Mouse (Mus musculus): ENCODE data around the gene Ddc. TPM values are rescaled to one million over a fixed set of nuclear protein-coding genes. Genes with fewer than 3 reads are reported as not detected.

Ddc gene
- total RNA-seq, 2 experiments from 2014 or later = 2.1 to 2.4 TPM

DNA sequence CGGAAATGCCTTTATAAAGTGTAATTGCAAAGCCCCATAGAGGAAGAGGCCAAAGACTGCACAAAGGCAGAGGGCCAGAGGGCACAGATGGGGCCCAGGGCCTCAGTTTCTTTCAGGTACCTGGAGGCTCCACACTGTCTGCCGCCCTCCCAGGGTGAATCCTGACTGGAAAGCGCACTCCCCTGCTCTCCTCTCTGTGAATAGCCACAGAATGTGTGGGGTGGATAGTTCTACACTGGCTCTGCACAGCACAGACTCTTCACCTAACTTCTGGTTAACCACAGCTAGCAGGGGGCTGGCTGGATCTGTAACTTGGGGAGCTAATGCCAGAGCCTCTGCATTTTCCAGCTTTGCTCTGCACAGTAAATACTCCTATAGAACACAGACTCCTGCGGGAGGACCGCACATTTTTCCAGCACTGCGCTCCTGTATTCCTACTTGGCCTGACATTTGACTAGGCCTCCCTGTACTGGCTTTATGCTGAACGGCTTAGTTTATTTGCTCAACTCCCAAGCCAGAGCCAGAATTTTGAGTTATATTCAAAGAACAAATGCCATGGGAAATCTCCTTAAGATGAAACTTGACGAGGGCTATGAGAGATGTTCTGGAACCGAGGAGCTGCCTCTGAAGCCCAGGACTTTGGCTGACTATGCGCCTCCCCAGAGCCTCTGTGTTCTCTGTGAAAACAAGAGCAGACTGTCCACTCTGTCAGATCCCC is 18.8 kb downstream of the Ddc start:
- intact Hi-C loops (cut with DNase I) = loop anchor here (5.0 kb wide), 1 partner anchor 57 kb away; no protein-coding TSS in a partner anchor
- DNase-seq = peak; percentile 24 to 46

DNA sequence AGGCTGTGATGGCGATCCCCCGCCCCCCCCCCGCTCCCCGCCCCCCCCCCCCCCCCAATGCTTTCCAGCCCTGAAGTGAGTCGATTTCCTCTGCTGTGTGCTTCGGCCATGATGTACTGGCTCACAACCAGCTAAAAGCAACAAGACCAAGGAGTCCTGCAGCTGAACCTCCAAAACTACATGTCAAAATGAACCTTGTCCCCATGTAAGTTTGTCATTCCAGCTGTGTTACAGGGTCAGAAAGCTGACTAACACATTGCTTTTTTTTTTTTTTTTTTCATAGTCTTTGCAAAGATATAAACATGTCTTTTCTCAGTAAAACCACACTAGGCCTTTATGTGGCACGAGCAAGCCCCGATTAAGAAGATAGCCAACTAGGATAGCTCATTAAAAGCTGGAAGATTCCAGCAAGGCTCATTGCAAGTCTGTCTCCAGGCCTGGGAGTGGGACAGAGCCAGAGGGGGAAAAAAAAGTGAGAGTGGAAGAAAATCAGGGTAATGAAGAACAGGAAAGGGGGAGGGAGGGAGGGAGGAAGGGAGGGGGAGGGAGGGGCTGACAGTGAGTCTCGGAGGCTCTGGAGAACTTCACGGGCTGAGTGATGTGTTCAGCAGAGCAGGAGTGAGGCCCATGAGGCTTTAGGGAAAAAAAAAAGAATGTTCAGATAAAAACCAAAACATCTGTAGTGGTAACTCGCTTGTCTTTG is 19.5 kb downstream of the Ddc start:
- DNase-seq = peak in 1 of 2 experiments; percentile 32
- intact Hi-C loops (cut with DNase I) = loop anchor here (5.0 kb wide), 1 partner anchor 56 kb away; no protein-coding TSS in a partner anchor

DNA sequence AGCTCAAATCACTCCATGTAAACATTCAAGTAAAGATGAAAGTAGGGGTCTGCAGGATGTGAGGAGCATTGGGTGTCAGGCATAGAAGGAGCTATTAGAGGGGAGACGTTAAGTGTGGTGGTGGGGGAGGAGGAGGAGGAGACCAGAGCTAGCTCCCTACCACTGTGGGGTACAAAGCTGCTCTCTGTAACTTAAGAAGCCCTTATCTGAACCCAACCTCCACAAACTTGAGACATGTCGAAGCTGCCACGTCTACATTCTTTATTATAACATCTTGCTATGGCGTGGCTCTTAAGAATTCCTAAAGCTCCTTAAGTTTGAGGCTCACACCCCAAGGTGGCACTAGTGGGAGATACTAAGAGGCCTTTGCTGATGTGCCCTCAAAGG is 20.1 kb downstream of the Ddc start:
- intact Hi-C loops (cut with DNase I) = loop anchor here (5.0 kb wide), 1 partner anchor 56 kb away; no protein-coding TSS in a partner anchor
- DNase-seq = no peak

DNA sequence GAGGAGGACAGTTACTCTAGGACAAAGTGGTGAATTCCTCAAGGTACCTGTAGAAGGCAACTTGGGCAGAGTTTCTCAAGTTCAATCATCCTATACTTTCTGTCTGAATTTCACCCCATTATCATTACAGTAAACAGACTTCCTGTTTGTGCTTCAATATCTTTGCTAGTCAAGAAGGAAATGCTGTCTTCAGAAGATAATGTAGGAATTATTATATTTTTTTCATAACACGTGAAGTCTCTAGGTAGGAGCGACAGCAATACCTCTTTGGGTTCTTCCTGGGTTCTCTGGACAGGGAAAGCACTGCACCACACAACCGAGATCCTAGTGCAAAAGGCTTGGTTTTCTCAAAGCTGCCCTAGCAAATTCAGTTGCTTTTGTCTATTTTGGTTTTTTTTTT is 21.6 kb downstream of the Ddc start:
- DNase-seq = no peak
- intact Hi-C loops (cut with DNase I) = loop anchor here (5.0 kb wide), 1 partner anchor 54 kb away; no protein-coding TSS in a partner anchor

DNA sequence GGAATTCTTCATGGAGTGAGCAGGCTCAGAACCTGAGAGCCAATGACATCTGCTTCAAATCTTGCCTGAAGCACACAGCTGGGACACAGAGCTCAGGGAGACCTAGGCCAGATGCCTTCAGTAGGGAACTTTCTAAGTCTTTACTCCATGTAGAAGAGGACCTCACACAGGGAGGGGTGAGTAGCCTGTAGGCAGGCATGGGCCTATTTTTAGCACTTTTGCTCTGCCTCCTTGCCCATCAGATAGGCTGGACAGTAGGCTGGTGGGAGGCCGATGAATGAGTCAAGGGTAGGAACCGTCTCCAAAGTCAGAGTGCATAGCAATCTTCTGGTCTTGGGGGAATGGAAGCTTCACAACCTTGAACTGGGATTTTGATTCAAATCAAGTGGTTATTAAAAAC is 22.7 kb downstream of the Ddc start:
- intact Hi-C loops (cut with DNase I) = loop anchor here (5.0 kb wide), 1 partner anchor 53 kb away; no protein-coding TSS in a partner anchor
- peak in 1 of 2 experiments; percentile 38 for DNase-seq

DNA sequence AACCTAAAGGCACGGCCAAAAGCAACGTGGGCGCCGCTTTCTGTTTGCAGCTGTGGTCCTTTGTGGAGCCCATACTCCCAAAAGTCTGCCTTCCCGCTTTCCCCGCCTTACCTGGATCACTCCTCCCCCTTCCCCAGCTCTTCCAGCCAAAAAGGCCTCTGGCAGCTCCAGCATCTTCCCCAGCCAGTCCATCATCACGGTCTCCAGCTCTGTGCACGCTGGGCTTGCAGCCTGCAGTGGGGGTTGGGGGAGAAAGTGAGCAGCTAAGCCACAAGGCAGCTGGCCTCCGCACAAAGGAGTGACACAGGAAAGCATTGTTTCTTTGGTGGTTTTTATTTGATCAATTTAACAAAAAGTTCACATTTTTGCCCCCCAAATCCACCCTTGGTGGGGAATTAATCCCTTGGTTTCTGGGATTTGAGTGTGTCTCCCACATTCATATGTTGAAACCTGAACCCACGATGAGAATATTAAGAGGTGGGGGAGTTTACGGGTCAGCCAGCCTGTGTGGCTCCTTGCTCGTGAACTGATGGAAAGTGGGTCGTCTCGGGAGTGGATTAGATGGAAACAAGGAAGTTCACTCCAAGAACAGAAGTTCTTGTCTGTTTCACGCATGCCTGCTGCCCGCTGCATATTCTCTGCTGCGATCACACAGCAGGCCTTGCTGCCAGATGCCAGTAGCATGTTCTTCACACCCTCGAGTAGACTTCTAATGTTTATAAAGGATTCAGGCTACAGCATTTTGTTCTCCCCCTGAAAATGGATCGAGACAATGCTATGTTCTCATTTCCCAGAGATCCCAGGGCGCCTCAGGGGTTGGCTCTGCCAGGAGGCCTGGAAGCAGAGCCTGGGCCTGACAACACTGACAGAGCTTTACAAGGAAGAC is 24.7 kb downstream of the Ddc start:
- DNase-seq = peak; percentile 55 to 63
- intact Hi-C loops (cut with DNase I) = no loop called here

DNA sequence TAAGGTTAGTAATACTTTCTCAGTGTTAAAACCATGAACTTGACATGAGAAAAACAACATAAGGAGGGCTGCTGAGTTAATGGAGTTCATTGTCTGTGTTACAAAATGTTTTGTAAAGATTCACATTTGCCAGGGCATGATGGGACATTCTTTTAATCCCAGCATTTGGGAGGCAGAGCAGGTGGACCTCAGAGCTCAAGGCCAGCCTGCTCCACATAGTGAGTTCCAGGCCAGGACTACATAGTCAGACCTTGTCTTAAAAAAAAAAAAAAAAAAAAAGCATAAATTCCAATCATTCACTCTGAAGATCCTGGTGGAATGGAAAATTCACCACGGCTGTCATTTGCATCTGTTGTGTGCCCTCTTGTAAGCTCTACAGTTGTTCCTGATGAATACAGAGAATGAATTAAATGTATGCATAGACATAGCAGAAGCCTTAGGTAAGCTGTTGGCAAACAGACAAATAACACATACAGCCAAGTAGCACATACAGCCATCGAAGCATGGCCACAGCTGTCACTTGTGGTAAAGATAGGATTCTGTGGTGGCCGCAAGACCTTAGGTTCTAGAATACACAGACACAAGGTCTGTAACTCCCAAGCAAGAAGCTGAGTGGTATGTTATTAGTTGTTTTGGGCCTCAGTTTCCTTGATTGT is 25.7 kb downstream of the Ddc start:
- intact Hi-C loops (cut with DNase I) = no loop called here
- no peak for DNase-seq

DNA sequence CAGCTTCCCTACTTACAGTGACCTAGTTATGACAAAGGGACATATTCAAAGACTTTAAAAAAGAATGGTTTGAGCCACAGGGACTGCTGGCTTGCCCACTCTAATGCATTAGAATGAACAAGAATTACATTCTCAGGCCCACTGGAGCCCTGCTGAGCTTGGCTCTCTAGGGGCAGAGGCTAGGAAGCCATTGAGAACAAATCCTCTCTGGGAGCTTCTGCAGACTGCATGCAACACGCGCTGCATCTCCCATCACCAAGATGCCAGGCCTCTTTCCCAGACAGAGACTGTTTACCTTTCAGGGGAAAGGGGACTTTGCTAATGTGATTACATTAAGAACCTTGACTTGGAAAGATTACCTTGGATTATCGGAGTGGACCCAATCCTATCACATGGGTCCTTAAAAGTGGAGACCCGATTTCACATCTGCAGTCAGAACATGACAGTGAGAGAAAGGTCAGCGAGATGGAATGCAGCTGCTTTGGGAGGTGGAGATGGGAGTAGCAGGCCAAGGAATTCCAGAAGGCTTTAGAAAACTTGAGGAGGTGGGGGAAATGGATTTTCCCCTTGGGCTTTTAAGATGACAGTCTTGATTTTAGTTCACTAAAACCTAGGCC is 26.6 kb downstream of the Ddc start:
- intact Hi-C loops (cut with DNase I) = no loop called here
- no peak for DNase-seq

DNA sequence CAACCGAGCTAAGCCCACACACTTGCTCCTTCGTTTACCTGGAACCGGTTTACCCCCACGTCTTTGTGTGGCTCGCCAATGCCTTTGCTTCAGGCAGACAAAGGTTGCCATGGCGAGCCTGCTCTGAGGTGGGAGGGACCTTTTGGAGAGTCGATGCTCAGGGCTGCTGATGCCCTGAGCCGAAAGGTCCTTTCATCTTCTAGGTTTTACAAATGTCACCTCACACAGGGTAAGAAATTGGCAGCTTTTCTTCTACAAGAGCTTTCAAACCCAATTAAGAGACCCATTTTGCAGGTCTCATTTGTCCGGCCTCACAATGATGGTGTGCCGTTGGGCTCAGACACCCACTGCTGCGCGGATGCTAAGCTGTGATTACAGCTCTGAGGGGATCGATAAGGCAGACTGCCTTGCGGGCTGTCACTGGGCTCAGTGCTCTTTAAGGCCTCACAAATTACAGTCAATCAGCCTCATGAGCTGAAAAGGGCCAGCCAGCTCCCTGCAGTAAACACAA is 29.9 kb downstream of the Ddc start:
- intact Hi-C loops (cut with DNase I) = no loop called here
- DNase-seq = no peak

DNA sequence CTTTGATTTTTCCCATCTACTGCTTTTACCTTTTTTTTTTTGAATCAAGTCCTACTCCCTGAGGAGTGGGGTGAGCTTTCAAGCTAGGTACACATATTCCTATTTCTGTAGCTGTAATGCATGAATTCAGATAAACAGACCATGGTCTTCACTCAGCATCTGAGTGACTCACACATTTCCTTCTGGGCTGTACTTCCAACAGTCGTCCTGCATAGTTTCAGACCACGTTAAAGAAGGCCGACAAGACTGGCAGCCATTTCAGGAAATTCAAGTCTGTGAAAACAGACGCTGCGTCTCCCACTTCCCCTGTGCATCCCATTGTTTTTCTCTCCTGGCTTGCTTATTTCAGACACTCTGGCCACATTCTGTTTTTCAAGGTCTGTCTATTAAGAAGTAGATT is 31.2 kb downstream of the Ddc start:
- intact Hi-C loops (cut with DNase I) = no loop called here
- no peak for DNase-seq

DNA sequence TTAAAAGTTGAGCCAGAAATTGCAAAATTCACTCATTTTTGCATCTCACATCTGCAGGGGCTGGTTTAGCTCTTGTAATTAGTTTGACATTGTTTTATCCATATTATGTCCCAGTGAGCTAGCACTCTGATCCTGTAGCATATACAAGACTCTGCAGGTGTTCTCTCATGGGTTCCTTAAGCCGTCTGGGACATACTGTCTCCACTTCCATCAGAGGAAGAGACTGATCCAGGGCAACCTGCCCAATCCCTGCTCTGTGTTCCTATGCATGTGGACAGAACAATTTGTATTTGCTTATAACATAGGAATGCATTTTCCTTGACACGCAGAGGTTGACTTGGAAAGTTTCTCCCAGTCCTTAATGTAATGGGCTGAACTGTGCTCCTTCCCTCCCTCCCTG is 32.8 kb downstream of the Ddc start:
- intact Hi-C loops (cut with DNase I) = no loop called here
- no peak for DNase-seq

DNA sequence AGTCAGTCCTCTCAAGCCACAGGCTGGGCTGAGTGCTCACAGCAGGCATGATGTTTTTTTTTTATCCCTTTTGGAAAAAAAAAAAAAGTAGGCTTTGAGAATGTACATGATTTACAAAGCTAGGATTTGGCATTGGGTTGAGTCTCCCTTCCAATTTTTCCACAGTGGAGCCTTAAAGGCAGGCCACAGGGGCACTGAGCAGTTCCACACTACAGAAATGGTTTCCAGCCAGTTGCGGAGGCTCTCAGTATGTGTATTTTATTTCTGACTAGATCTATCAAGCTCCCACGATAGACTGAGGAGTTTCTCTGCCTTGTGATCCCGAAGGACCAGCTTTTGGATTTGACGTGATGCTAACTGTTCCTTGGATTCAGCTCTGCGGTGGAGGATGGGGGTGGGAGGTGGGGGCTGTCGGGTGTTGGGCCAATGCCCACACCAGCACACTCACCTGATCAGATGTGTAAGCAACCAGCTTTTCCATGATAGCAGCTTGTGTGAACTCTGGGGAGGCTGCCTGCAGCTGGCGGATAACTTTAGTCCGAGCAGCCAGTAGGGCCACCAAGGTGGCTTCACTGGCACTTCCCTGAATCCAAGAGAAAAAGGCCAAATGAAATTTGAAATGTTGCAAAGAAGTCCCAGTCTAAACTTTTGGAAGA is 33.4 kb downstream of the Ddc start:
- intact Hi-C loops (cut with DNase I) = no loop called here
- no peak for DNase-seq

DNA sequence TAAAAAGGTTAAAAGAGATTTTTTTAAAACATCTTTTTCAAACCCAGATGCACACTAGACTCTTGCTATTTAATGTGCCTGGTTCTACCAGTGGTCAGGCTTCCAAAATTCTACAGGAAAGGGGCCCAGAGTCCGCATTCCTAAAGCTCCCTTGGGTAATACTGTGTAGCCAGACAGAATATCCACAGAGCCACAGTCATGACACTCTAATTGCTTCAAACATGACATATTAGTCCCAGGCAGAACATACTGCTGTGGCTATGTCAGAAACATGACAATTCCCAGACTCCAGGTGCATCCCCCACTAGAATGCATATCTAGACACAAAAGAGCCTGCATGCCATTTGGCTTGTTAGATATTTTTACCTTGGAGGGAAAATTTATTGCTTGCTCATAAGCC is 35.4 kb downstream of the Ddc start:
- intact Hi-C loops (cut with DNase I) = no loop called here
- DNase-seq = no peak

DNA sequence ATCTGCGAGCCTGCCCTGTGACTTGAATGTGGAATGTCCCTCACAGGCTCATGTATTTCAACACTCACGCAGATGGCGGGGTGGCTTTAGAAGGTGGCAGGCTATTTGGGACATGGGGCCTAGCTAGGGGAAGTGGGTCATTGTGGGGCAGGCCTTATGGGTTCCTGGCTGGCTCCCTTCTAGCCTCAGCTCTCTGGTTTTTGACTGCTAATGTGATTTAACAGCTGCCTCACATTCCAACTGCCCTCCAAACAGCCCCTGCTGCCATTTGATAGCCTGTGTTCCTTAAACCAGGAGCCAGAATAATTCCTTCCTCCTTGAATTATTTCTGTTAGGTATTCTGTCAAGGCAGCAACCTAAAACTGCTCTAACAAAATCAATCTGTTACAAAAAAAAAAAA is 41.0 kb downstream of the Ddc start:
- no peak for DNase-seq
- intact Hi-C loops (cut with DNase I) = no loop called here

DNA sequence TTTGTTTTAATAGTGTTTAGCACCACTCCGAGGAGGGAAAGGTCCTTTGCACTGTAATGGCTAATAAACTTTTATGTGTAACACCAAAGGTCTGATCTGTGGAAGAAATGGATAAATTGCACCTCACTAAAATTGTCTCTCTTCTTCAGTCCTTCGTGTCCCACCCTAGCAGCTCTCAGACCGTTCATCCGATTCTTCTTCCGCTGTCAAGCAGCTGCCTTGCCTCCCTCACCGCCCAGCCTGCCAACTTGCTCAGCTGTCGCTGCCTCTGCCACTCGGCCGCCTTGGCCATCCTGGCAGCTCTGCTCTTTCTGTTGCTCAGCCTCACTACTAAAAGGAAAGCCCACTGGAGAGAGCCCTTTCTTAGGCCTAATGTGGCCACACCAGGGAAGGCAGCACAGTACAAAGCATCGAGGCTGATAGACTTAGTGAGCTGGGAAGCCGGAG is 42.2 kb downstream of the Ddc start:
- DNase-seq = no peak
- intact Hi-C loops (cut with DNase I) = no loop called here

DNA sequence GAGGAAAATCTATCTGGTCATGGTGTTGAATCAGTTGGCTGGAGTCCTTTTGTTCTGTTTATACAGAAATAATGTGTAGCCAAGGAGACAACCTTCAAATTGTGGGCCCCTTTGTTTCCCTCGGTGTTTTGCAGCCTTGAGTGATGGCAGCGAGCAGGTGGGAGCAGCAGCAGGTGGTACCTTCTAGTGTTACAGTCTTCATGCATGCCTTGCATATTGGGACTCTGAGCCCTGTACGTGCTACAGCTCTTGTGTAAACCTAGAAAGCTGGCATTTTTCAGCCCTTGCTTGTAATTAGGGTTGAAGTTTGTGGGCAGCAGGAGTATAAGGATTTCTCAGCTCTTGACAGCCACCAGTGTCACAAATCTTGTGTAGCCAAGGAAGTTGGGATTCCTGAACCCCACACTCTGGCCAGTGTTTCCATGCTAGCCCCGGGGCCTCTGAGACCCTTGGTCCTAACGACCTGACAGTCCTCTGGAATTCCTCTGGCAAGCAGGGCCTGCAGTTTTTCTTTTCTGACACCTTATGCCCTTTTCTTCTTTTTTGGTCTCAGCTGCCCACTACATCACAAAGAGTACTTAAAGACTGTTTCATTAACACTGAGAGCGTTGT is 42.8 kb downstream of the Ddc start:
- DNase-seq = no peak

DNA sequence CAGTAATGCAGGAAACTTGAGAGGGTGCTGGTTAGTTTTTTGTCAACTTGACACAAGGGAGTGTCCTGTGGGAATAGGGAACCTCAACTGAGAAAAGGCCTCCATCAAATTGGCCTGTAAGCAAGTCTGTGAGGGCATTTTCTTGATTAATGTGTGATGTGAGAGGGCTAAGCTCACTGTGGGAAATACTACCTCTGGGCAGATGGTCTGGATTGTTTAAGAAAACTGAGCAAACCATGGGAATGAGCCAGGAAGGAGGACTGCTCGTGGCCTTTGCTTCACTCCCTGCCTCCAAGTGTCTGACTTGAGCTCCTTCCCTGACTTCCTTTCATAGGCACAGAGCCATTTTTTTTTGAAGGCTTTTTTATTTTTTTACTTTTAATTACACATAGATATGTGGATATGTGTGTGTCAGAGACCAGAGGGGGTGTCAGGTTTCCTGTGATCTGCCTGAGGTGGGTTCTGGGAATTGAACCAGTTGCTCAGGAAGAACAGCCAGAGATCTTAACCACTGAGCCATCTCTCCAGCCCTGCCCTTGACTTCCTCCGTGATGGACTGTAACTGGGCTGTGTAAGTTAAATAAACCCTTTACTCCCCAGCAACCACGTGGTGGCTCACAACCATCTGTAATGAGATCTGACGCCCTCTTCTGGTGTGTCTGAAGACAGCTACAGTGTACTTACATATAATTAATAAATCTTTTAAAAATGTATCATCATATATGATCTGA is 44.0 kb downstream of the Ddc start:
- intact Hi-C loops (cut with DNase I) = no loop called here
- DNase-seq = no peak

More for the DNA sequence above, 42.8 kb downstream of the Ddc start:
- intact Hi-C loops (cut with DNase I) = no loop called here

DNA sequence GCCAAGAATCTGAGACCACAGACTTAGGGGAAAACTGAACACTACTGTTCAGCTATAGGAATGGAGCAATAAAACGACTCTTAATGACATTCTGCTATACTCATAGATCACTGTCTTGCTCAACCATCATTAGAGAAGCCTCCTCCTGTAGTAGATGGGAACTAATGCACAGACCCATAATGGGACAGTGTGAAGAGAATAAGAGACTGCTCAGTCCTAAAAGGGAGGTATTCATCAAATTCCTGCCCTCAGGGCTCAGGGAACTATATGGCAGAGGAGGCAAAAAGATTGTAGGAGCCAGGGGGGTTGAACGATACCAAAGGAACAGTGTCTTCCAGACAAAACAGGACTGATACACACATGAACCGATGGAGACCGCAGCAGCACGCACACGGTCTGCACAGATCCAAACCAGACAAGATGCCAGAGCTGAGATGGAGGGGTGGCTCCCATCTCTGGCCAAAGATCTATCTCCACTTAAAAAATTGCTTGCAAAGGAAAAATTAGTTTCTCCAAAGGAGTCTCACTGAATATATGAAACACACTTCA is 45.9 kb downstream of the Ddc start:
- no peak for DNase-seq
- intact Hi-C loops (cut with DNase I) = no loop called here
